Comparison of ENCODE assay signal across 13 mouse cellular contexts in the genomic region with DNA sequence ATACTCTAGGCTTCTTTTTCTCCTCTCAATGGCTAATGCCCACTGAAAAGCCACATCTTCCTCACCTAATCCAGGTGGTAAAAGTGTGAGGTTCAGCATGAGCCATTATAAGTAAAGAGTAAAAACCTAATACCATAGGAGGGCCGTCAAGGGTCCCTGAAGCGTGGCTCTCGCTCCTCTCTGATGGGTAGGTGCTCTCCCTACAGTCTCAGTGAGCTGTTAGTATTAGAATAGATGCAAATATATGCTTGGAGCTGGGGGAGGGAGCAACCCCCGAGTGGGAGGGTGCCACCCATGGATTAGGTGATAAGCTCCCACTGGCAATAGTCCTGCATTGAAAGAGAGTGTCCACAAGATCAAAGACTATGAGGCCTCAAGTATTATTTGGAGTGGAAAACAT.
DNase-seq lines count a peak whose midpoint lies in the region; ATAC-seq and TF ChIP-seq lines count a peak whose summit lies in the region.
"Had no signal": no experiment of that assay in that cellular context is flagged by ENCODE, and none has a peak within 500 bp of the region (broad histone marks: within the 10 kb centered on the region; RNA-seq: fewer than 3 reads in every experiment).

No protein-coding gene starts in this region.

- H3K4me3 ChIP-seq in heart, embryonic 12.5 days, result no peak overlapping the region
- H3K4me3 ChIP-seq in midbrain, embryonic 10.5 days, result no peak overlapping the region
- H3K4me3 ChIP-seq in midbrain, postnatal 0 days (ENCODE audit: low read depth, low read length), result no peak overlapping the region
- no peak overlapping the region for H3K4me3 ChIP-seq in forebrain, embryonic 13.5 days
- no peak overlapping the region for H3K4me3 ChIP-seq in midbrain, embryonic 13.5 days (replicated peaks)
- H3K4me3 ChIP-seq: heart, embryonic 10.5 days; kidney, embryonic 15.5 days; lung, embryonic 15.5 days had no signal

- no peak overlapping the region for H3K9ac ChIP-seq in heart, embryonic 12.5 days
- H3K9ac ChIP-seq in midbrain, postnatal 0 days (replicated peaks; ENCODE audit: low read length, poor library complexity, severe bottlenecking), result no peak overlapping the region
- no peak overlapping the region for H3K9ac ChIP-seq in forebrain, embryonic 13.5 days
- 0 out of 2 replicates have a peak overlapping the region, but pooled peaks have one; percentile 33 for H3K9ac ChIP-seq in midbrain, embryonic 13.5 days (replicated peaks)
- H3K9ac ChIP-seq: kidney, embryonic 15.5 days; lung, embryonic 15.5 days had no signal

- no peak for ATAC-seq in heart, embryonic 12.5 days (ENCODE audit: insufficient number of reproducible peaks, low FRiP score)
- ATAC-seq in midbrain, postnatal 0 days (ENCODE audit: low FRiP score), result no peak
- no peak for ATAC-seq in forebrain, embryonic 13.5 days
- no peak for ATAC-seq in midbrain, embryonic 13.5 days
- ATAC-seq in granulocyte monocyte progenitor cell, adult 5-6 weeks (replicated peaks; ENCODE audit: poor library complexity, severe bottlenecking), result no peak

- H3K4me2 ChIP-seq in heart, embryonic 12.5 days, result no peak overlapping the region
- no peak overlapping the region for H3K4me2 ChIP-seq in midbrain, postnatal 0 days (ENCODE audit: low read depth, low read length, poor library complexity, severe bottlenecking)
- peak overlapping the region; percentile 43; the same call in 1 of the 2 replicates for H3K4me2 ChIP-seq in forebrain, embryonic 13.5 days
- peak overlapping the region; percentile 36 for H3K4me2 ChIP-seq in midbrain, embryonic 13.5 days (replicated peaks)
- H3K4me2 ChIP-seq: kidney, embryonic 15.5 days; lung, embryonic 15.5 days had no signal

- peaks cover 72% of the 10 kb centered on the region for H3K4me1 ChIP-seq in heart, embryonic 12.5 days (replicated peaks)
- peaks cover 57% of the 10 kb centered on the region for H3K4me1 ChIP-seq in midbrain, embryonic 10.5 days
- 0 out of 2 replicates have a peak, but pooled peaks cover 3% of the 10 kb centered on the region for H3K4me1 ChIP-seq in midbrain, postnatal 0 days (ENCODE audit: insufficient read depth, low read length)
- peaks cover 33% of the 10 kb centered on the region for H3K4me1 ChIP-seq in forebrain, embryonic 13.5 days
- H3K4me1 ChIP-seq in midbrain, embryonic 13.5 days (replicated peaks), result peaks cover 53% of the 10 kb centered on the region

- no peak for TF ChIP-seq CTCF in midbrain, postnatal 0 days (IDR thresholded peaks at IDR 0.05)

- no peaks in the 10 kb centered on the region for H3K27me3 ChIP-seq in heart, embryonic 12.5 days (replicated peaks)
- no peaks in the 10 kb centered on the region for H3K27me3 ChIP-seq in midbrain, embryonic 10.5 days (ENCODE audit: low read depth, poor library complexity, severe bottlenecking)
- H3K27me3 ChIP-seq in midbrain, postnatal 0 days (ENCODE audit: insufficient read depth, low read length), result no peaks in the 10 kb centered on the region
- H3K27me3 ChIP-seq in forebrain, embryonic 13.5 days, result 0 out of 2 replicates have a peak, but pooled peaks cover 3% of the 10 kb centered on the region
- H3K27me3 ChIP-seq in midbrain, embryonic 13.5 days, result no peaks in the 10 kb centered on the region
- H3K27me3 ChIP-seq: kidney, embryonic 15.5 days; lung, embryonic 15.5 days had no signal

- H3K9me3 ChIP-seq in heart, embryonic 12.5 days (replicated peaks), result no peaks in the 10 kb centered on the region
- H3K9me3 ChIP-seq in midbrain, embryonic 10.5 days (replicated peaks), result no peaks in the 10 kb centered on the region
- H3K9me3 ChIP-seq in midbrain, postnatal 0 days (ENCODE audit: low read length), result no peaks in the 10 kb centered on the region
- no peaks in the 10 kb centered on the region for H3K9me3 ChIP-seq in forebrain, embryonic 13.5 days (replicated peaks)
- no peaks in the 10 kb centered on the region for H3K9me3 ChIP-seq in midbrain, embryonic 13.5 days
- H3K9me3 ChIP-seq: heart, embryonic 10.5 days; kidney, embryonic 15.5 days; lung, embryonic 15.5 days had no signal

- 78% methylated on average over 4 of the region's 4 CpGs for WGBS in heart, embryonic 12.5 days
- 78% methylated on average over 4 of the region's 4 CpGs for WGBS in midbrain, embryonic 10.5 days
- WGBS in midbrain, postnatal 0 days, result 69% methylated on average over 4 of the region's 4 CpGs
- WGBS in forebrain, embryonic 13.5 days, result 79% methylated on average over 4 of the region's 4 CpGs
- 56% methylated on average over 4 of the region's 4 CpGs for WGBS in midbrain, embryonic 13.5 days

- H3K36me3 ChIP-seq in heart, embryonic 12.5 days, result peaks cover 14% of the 10 kb centered on the region
- 0 out of 2 replicates have a peak, but pooled peaks cover 3% of the 10 kb centered on the region for H3K36me3 ChIP-seq in midbrain, embryonic 10.5 days
- no peaks in the 10 kb centered on the region for H3K36me3 ChIP-seq in midbrain, postnatal 0 days (ENCODE audit: insufficient read depth, low read length)
- H3K36me3 ChIP-seq in forebrain, embryonic 13.5 days (ENCODE audit: poor library complexity, severe bottlenecking), result no peaks in the 10 kb centered on the region
- no peaks in the 10 kb centered on the region for H3K36me3 ChIP-seq in midbrain, embryonic 13.5 days
- H3K36me3 ChIP-seq: kidney, embryonic 15.5 days; lung, embryonic 15.5 days had no signal

- H3K27ac ChIP-seq in heart, embryonic 12.5 days (ENCODE audit: poor library complexity, severe bottlenecking), result 0 out of 2 replicates have a peak overlapping the region, but pooled peaks have one; percentile 34
- peak overlapping the region; percentile 67 for H3K27ac ChIP-seq in midbrain, embryonic 10.5 days (replicated peaks)
- H3K27ac ChIP-seq in midbrain, postnatal 0 days (ENCODE audit: low read depth, low read length), result no peak overlapping the region
- H3K27ac ChIP-seq in forebrain, embryonic 13.5 days, result peak overlapping the region; percentile 61
- peak overlapping the region; percentile 64 for H3K27ac ChIP-seq in midbrain, embryonic 13.5 days
- H3K27ac ChIP-seq: heart, embryonic 10.5 days; kidney, embryonic 15.5 days; lung, embryonic 15.5 days had no signal

- DNase-seq in heart, adult 11 months, result no peak
- DNase-seq in midbrain, embryonic 10.5 days (ENCODE audit: low spot score), result no peak
- DNase-seq in midbrain, postnatal 0 days (ENCODE audit: low spot score), result no peak
- DNase-seq in gastrocnemius, postnatal 10 days, result no peak
- DNase-seq: adrenal gland, postnatal 14 days; cerebellum, adult 9-11 months had no signal

Comparison
In these comparisons a context has a peak if more than half of its experiments do, and no peak if none do; other contexts are left out.
1. H3K4me2 ChIP-seq: peak in forebrain, embryonic 13.5 days (single experiment) and midbrain, embryonic 13.5 days (single experiment); none in heart, embryonic 12.5 days (single experiment) and midbrain, postnatal 0 days (single experiment).